Mouse (Mus musculus) embryonic facial prominence, embryonic 11.5 days (tissue): ENCODE data around the gene Cfap45. TPM values are rescaled to one million over a fixed set of nuclear protein-coding genes. Genes with fewer than 3 reads are reported as not detected.

Source experiments
- ATAC-seq: fragments of 200-750 bp; cut with Nextera tagmentation; replicated peaks from 2 replicates; pipeline ENCODE4 v1.8.0; 2017; ENCODE audit warnings: low read depth; ENCODE audit not compliant: insufficient number of reproducible peaks, low FRiP score, low TSS enrichment
- DNase-seq: peaks from one replicate; pipeline ENCODE4 v3.0.0-alpha.2; 2015; ENCODE audit warnings: low spot score
- H3K27ac ChIP-seq: fragments of 300-500 bp; sonication (generic); replicated peaks from 2 replicates; pipeline ENCODE4 v1.5.1; 2014; ENCODE audit warnings: mild to moderate bottlenecking, low read depth, low read length, control low read depth
- H3K27me3 ChIP-seq: fragments of 300-500 bp; sonication (generic); 2 replicates; pipeline ENCODE4 v1.6.1; 2014; ENCODE audit warnings: mild to moderate bottlenecking, low read length, moderate library complexity, mixed read lengths; ENCODE audit not compliant: control insufficient read depth, insufficient read depth
- H3K36me3 ChIP-seq: fragments of 300-500 bp; sonication (generic); replicated peaks from 2 replicates; pipeline ENCODE4 v1.6.1; 2014; ENCODE audit warnings: low read depth, mild to moderate bottlenecking, low read length, moderate library complexity, mixed read lengths; ENCODE audit not compliant: control insufficient read depth, insufficient read depth
- H3K4me1 ChIP-seq: fragments of 300-500 bp; sonication (generic); 2 replicates; pipeline ENCODE4 v1.6.1; 2014; ENCODE audit warnings: low read length, mixed read lengths; ENCODE audit not compliant: control insufficient read depth, insufficient read depth
- H3K4me2 ChIP-seq: fragments of 300-500 bp; sonication (generic); 2 replicates; pipeline ENCODE4 v1.6.1; 2014; ENCODE audit warnings: low read depth, mild to moderate bottlenecking, control low read depth, low read length, moderate library complexity
- H3K4me3 ChIP-seq: fragments of 300-500 bp; sonication (generic); 2 replicates; pipeline ENCODE4 v1.5.1; 2014; ENCODE audit warnings: low read depth, low read length, control low read depth
- H3K9ac ChIP-seq: fragments of 300-500 bp; sonication (generic); replicated peaks from 2 replicates; pipeline ENCODE4 v1.6.1; 2014; ENCODE audit warnings: mild to moderate bottlenecking, control low read depth, low read length
- H3K9me3 ChIP-seq: fragments of 300-500 bp; sonication (generic); replicated peaks from 2 replicates; pipeline ENCODE4 v1.6.1; 2016; ENCODE audit warnings: mild to moderate bottlenecking, low read length, inconsistent platforms, mixed read lengths; ENCODE audit not compliant: control insufficient read depth
- WGBS: fragments of 180-500 bp; shearing (Covaris S2); extraction: QIAGEN DNeasy Blood & Tissue Kit; methylation state at CpG from one replicate; pipeline ENCODE4 v1.1.7; 2014; 5-methylcytosine and 5-hydroxymethylcytosine counted together
- polyA plus RNA-seq: library from polyadenylated mRNA; unstranded; fragments of >200 nt; fragmentation: Nextera tagmentation; extraction: Ambion mirVana; gene quantifications from 2 replicates; pipeline ENCODE4 v1.2.1, GENCODE M21; 2014

Cfap45 gene
- polyA plus RNA-seq, 1 experiment from 2014 or later: 0.65 TPM

DNA sequence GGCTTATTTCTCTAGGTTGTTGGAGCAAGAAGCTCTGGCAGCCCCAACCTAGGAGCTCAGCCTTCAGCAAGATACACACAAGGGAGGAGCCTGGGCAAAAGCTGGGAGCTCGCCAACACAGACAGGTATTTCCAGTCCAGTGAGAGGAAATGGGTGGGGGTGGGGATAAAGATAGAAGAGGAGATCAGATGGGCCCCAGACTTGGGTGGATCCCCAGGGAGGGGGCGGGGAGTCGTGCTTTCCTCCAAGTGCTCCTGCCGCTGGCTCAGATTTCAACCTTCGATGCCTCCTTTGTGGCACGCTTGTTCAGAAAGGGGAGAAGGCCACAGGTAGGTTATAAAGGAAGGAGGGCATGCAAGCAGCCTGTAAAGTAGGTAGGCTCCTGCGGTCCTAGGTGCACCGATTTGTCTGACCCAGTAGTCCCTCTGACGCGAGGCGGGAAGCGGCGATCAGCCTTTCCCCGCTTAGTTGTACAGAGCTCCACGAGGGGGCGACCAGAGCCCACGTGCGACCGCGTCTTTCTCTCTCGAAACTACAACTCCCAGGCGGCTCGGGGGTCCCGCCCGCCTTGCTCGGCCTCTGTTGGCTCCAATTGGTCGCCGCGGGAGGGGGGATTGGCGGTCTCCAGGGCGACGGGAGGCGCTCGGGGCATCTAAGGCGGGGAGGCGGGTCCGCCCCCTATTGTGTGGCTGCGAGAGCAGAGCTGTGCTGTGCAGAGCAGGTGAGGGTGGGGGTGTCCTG, 38.9 kb upstream of the Cfap45 start, which contains the start of gene Igsf9:
Gene Igsf9, plus strand, starts transcription at position 249 of the 741 bp plus-strand sequence.
- Histone ChIP-seq H3K4me3 (peak within 1 kb of the TSS; percentile 76), H3K9me3 (no peaks in the 10 kb centered on the region), H3K27me3 (no peaks in the 10 kb centered on the region), H3K9ac (peak within 1 kb of the TSS; percentile 75), H3K4me1 (peaks cover 17% of the 10 kb centered on the region), H3K4me2 (peak within 1 kb of the TSS; percentile 75), H3K27ac (peak within 1 kb of the TSS; percentile 59; the same call in 1 of the 2 replicates), H3K36me3 (no peaks in the 10 kb centered on the region)
- ATAC-seq (peak; percentile 95), DNase-seq (peak; percentile 98)
- under 1% methylated on average over 36 of the region's 38 CpGs for WGBS

DNA sequence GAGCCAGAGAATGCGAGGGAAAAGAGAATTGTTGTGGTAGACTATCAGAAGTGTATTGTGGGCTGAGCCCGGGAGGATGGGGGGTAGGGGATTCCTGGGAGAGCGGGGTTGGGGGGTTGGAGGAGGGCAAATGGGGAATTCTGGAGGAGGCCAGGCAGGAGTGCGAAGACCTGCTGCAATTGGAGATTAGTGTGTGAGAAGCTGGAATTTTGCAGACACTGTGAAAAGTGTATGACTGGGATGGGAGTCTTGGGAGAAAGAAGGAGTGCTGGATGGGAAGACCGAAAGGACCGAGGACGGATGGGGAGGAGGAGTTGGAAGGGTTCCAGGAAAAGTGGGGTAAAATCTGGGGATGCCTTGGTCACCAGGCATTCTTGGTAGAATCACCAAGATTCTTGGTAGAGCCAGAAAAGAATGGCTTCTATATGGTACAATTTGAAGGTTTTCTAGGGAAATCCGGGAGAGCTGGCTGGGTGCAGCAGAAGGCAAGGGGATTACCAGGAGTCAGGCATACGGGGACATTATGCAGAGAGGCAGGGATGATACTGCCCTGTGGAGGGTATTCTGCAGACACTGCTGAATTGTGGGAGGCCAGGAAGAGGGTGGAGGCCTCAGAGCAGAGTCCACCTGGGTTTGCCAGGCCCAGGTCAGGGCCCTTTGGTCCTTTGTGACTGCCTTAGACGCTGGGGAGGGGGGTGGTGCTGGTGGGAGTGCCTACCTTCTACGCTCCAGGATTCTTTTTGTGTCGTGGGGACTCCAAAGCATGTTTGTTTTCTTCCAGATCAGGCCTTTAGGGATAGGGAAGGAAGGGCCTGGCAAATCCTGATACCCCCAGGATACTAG, 37.9 kb upstream of the Cfap45 start:
- Histone ChIP-seq H3K9ac (peak overlapping the region; percentile 75), H3K9me3 (no peaks in the 10 kb centered on the region), H3K4me2 (peak overlapping the region; percentile 75), H3K4me3 (peak overlapping the region; percentile 76), H3K4me1 (peaks cover 17% of the 10 kb centered on the region), H3K27me3 (no peaks in the 10 kb centered on the region), H3K36me3 (no peaks in the 10 kb centered on the region; the same call in 1 of the 2 replicates), H3K27ac (peak overlapping the region; percentile 59; the same call in 1 of the 2 replicates)
- 2% methylated on average over 12 of the region's 12 CpGs for WGBS
- ATAC-seq: no peak
- DNase-seq: no peak

DNA sequence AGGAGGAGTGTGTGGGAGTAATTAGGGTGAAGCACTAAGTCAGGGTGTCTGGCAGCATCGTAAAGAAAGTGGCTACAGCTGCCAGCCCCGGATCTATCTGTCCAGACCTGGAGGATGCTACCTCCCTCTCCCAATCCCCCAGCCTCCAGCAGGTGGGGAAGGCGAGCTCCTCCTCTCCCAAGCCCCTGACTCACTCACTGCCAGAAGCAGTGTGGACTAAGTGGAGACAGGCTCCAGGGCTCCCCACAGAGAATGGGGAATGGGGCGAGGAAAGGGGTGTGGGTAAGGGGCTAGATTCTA, 37.3 kb upstream of the Cfap45 start:
- ATAC-seq (no peak), DNase-seq (peak; percentile 48)
- Histone ChIP-seq H3K9me3 (no peaks in the 10 kb centered on the region), H3K36me3 (no peaks in the 10 kb centered on the region; the same call in 1 of the 2 replicates), H3K4me1 (peaks cover 17% of the 10 kb centered on the region), H3K4me3 (peak overlapping the region; percentile 76), H3K27me3 (no peaks in the 10 kb centered on the region), H3K4me2 (peak overlapping the region; percentile 75), H3K27ac (no peak overlapping the region), H3K9ac (peak overlapping the region; percentile 75)
- 17% methylated on average over 4 of the region's 4 CpGs for WGBS

DNA sequence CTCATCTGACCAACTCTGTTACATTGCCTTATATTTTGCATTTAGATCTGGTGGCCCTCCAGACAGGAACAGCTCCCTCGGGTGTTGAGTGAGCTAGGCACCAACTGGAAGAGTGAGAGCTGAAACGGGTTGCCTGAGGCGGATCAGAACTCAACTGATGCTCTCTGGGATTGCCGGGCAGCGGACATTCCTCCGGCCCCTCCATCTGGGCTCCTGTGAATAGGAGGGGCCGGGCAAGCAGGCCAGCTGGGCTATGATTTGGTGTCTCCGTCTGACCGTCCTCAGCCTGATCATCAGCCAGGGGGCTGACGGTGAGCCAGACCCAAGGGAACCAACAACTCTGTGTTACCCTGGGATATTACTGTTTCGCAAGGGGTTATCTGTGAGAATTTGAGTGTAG, 36.4 kb upstream of the Cfap45 start:
- Histone ChIP-seq H3K36me3 (no peaks in the 10 kb centered on the region; the same call in 1 of the 2 replicates), H3K9ac (peak overlapping the region; percentile 15), H3K27ac (no peak overlapping the region), H3K4me3 (peak overlapping the region; percentile 12), H3K27me3 (no peaks in the 10 kb centered on the region), H3K9me3 (no peaks in the 10 kb centered on the region), H3K4me2 (peak overlapping the region; percentile 75), H3K4me1 (peaks cover 17% of the 10 kb centered on the region)
- WGBS: 30% methylated on average over 11 of the region's 11 CpGs
- DNase-seq (no peak), ATAC-seq (no peak)

DNA sequence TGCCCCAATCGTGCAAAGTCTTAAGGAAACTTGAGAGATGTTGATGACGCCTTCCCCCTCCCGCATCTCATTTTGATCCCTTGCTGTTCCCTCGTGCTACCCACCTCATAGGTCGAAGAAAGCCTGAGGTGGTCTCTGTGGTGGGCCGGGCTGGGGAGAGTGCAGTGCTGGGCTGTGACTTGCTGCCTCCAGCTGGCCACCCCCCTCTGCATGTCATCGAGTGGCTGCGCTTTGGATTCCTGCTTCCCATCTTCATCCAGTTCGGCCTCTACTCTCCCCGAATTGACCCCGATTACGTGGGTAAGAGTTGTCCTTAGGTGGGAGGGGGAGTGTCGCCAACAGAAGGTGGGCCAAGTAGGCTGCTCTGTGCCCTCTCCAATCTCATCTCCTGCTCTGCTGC, 35.9 kb upstream of the Cfap45 start:
- peak overlapping the region; percentile 75 for H3K4me2 ChIP-seq
- H3K9ac ChIP-seq: peak overlapping the region; percentile 15; the same call in 1 of the 2 replicates
- DNase-seq (no peak), ATAC-seq (no peak)
- H3K27ac ChIP-seq: no peak overlapping the region
- no peaks in the 10 kb centered on the region; the same call in 1 of the 2 replicates for H3K36me3 ChIP-seq
- H3K27me3 ChIP-seq: no peaks in the 10 kb centered on the region
- H3K4me3 ChIP-seq: peak overlapping the region; percentile 12
- H3K9me3 ChIP-seq: no peaks in the 10 kb centered on the region
- 54% methylated on average over 13 of the region's 13 CpGs for WGBS
- peaks cover 17% of the 10 kb centered on the region for H3K4me1 ChIP-seq

DNA sequence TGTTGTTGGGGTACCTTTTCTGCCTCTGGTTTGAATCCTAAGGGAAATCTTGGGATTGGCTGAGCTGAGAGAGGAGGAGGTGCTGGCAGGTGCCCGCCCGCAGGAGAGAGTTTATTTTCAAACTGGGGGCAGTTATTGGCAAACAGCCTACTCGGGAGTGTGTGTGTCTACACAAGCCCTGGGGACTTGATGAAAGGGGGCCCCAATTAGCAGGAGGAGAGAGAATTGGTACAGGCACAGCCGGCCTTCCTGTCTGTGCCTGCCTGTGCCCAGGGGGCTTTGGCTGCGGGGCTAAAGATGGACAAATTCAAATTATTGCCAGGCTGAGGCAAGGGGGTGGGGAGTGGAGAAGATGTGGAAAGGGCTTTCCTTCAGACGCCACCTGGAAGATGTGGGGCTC, 34.8 kb upstream of the Cfap45 start:
- 26% methylated on average over 6 of the region's 6 CpGs for WGBS
- DNase-seq: no peak
- peak overlapping the region; percentile 43 for H3K9ac ChIP-seq
- no peaks in the 10 kb centered on the region; the same call in 1 of the 2 replicates for H3K36me3 ChIP-seq
- no peaks in the 10 kb centered on the region for H3K27me3 ChIP-seq
- H3K9me3 ChIP-seq: no peaks in the 10 kb centered on the region
- H3K27ac ChIP-seq: no peak overlapping the region
- peak overlapping the region; percentile 3; the same call in 1 of the 2 replicates for H3K4me3 ChIP-seq
- H3K4me2 ChIP-seq: peak overlapping the region; percentile 37
- peaks cover 17% of the 10 kb centered on the region for H3K4me1 ChIP-seq
- no peak for ATAC-seq

DNA sequence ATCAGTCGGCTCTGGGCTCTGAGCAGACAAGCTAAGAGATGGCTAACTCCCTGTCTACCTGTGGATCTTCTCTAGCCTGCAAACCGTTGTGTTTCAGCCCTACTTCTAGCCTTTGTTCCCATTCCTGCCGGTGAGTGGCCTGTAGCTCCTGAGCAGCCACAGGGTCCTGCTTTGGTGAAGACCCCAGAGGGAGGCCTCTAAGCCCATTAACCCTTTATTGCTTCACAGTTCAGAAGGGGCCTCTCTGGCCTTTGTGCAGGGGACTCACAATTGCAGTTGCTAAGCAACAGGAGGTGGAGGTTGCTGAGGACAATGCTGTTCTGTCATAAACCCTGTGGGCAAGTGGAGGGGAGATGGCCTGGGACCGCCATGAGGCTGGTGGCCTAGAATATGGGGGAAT, 34.4 kb upstream of the Cfap45 start:
- H3K36me3 ChIP-seq: no peaks in the 10 kb centered on the region; the same call in none of the 2 replicates
- 22% methylated on average over 4 of the region's 4 CpGs for WGBS
- no peaks in the 10 kb centered on the region for H3K27me3 ChIP-seq
- H3K9ac ChIP-seq: peak overlapping the region; percentile 43
- H3K4me1 ChIP-seq: peaks cover 17% of the 10 kb centered on the region
- H3K27ac ChIP-seq: no peak overlapping the region
- H3K4me2 ChIP-seq: peak overlapping the region; percentile 37
- ATAC-seq (no peak), DNase-seq (peak; percentile 46)
- peak overlapping the region; percentile 3; the same call in 1 of the 2 replicates for H3K4me3 ChIP-seq
- no peaks in the 10 kb centered on the region for H3K9me3 ChIP-seq
